Mouse (Mus musculus) heart, embryonic 16.5 days (tissue): ENCODE measurements around the gene Ppp3r2. TPM values are rescaled to one million over a fixed set of nuclear protein-coding genes. Genes with fewer than 3 reads are reported as not detected.

Experiments used
- polyA plus RNA-seq: library from polyadenylated mRNA; unstranded; fragments of >200 nt; fragmentation: Nextera tagmentation; extraction: Ambion mirVana; gene quantifications from 2 replicates; pipeline ENCODE4 v1.2.1, GENCODE M21; 2015

Ppp3r2 gene
- polyA plus RNA-seq, 1 experiment from 2014 or later: not detected

Other genes starting within 250 kb of the Ppp3r2 start
- gene Acnat1, start 208.1 kb downstream of the Ppp3r2 start, polyA plus RNA-seq: not detected in 2 replicates
- 0.09 and 0.16 TPM in 2 replicates for gene Baat, start 175.5 kb downstream of the Ppp3r2 start, polyA plus RNA-seq
- gene Mrpl50, start 160.9 kb downstream of the Ppp3r2 start, polyA plus RNA-seq: 59.0 and 69.5 TPM in 2 replicates
- 7.0 and 7.8 TPM in 2 replicates for gene Zfp189, start 160.8 kb downstream of the Ppp3r2 start, polyA plus RNA-seq
- gene Aldob, start 132.5 kb downstream of the Ppp3r2 start, polyA plus RNA-seq: 0.46 and 1.9 TPM in 2 replicates
- 53.8 and 63.3 TPM in 2 replicates for gene Tmem246, start 84.1 kb downstream of the Ppp3r2 start, polyA plus RNA-seq
- gene Rnf20, start 50.0 kb downstream of the Ppp3r2 start, polyA plus RNA-seq: 22.0 and 22.1 TPM in 2 replicates
- 0.21 and 0.26 TPM in 2 replicates for gene Grin3a, start 163.7 kb upstream of the Ppp3r2 start, polyA plus RNA-seq